Mouse (Mus musculus) megakaryocyte, embryonic 14.5 days (primary cell): ENCODE measurements around the gene Slc39a3. TPM values are rescaled to one million over a fixed set of nuclear protein-coding genes. Genes with fewer than 3 reads are reported as not detected.

Source experiments
- H3K27me3 ChIP-seq: replicated peaks from 2 replicates; pipeline ENCODE3; 2012; ENCODE audit warnings: inconsistent platforms
- H3K36me3 ChIP-seq: replicated peaks from 2 replicates; pipeline ENCODE3; 2012; ENCODE audit warnings: low read length, inconsistent platforms, mixed read lengths
- H3K4me1 ChIP-seq: 2 replicates; pipeline ENCODE4 v1.6.1; 2012; ENCODE audit warnings: inconsistent platforms
- H3K4me3 ChIP-seq: replicated peaks from 2 replicates; pipeline ENCODE3; 2012; ENCODE audit warnings: moderate library complexity, mild to moderate bottlenecking, inconsistent platforms
- H3K9me3 ChIP-seq: 2 replicates; pipeline ENCODE4 v1.6.1; 2012; ENCODE audit warnings: inconsistent platforms
- FLI1 ChIP-seq: IDR thresholded peaks from 2 replicates; pipeline ENCODE4 v1.6.1; 2012; ENCODE audit warnings: low read length, inconsistent platforms, mixed read lengths
- GATA1 ChIP-seq: IDR thresholded peaks from 3 replicates; pipeline ENCODE4 v1.6.1; 2012; ENCODE audit warnings: mixed read lengths, low read length, inconsistent platforms, borderline replicate concordance
- polyA plus RNA-seq: library from polyadenylated mRNA; stranded (reverse); fragments of >175 nt; gene quantifications from 2 replicates; pipeline ENCODE4 v1.2.3, GENCODE M21; 2012; ENCODE audit warnings: low replicate concordance; ENCODE audit not compliant: insufficient read depth

Slc39a3 gene
- polyA plus RNA-seq: 1.9 and 7.5 TPM in 2 replicates

DNA sequence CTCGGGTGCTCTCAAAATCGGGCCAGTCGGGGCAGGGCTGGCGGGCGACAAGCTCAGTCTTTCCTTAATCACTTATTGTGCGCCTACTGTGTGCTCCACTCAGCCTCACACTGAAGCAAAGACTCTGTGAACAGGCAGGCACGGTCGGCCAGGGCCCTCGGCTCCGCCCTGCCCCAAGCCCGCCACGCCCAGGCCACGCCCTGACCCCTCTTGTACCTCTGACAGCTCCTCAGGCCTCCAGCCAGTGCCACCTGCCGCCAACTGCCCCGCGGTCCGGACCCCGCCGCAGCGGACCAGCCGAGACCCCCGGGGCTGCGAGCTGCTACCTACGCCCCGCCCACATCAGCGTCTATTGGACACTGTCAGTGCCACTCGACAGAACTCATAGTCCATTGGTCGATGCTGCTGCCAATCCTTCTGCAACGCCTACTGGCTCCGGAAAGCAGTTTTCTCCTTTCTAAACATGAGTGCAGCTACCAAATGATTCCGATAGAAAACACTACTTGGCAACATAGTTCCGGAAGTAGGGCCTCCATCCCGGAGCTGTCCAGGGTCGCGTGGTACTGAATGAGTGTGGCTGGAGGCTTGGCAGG, at the start of gene Slc39a3:
Gene Slc39a3 (minus strand): TSS at position 439 of the 593 bp plus-strand sequence.
- H3K4me1 ChIP-seq: peaks cover 36% of the 10 kb centered on the region
- no peaks in the 10 kb centered on the region for H3K9me3 ChIP-seq
- peaks cover 20% of the 10 kb centered on the region for H3K36me3 ChIP-seq
- TF ChIP-seq FLI1 (no peak; the same call in 1 of the 2 replicates), GATA1 (no peak)
- peak within 1 kb of the TSS; percentile 98 for H3K4me3 ChIP-seq
- H3K27me3 ChIP-seq: no peaks in the 10 kb centered on the region

DNA sequence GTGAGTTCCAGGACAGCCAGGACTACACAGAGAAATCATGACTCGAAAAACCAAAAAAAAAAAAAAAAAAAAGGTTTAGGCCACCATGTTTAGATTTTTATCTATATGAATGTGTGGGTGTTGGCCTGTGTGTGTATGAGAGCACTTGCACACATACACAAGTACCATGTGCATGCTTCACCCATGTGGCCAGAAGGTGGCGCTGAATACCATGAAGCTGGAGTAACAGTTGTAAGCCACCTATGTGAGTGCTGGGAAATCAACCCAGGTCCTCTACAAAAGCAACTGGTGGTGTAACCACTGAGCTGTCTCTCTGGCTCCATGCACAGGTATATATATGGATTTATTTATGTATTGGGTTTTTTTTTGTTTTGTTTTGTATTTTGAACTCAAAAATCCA, 49.8 kb upstream of the Slc39a3 start:
- H3K9me3 ChIP-seq: peaks cover 13% of the 10 kb centered on the region
- peaks cover 28% of the 10 kb centered on the region for H3K27me3 ChIP-seq
- TF ChIP-seq FLI1 (no peak), GATA1 (no peak)
- H3K36me3 ChIP-seq: peaks cover 14% of the 10 kb centered on the region
- no peak overlapping the region for H3K4me3 ChIP-seq
- peaks cover 5% of the 10 kb centered on the region; the same call in 1 of the 2 replicates for H3K4me1 ChIP-seq

DNA sequence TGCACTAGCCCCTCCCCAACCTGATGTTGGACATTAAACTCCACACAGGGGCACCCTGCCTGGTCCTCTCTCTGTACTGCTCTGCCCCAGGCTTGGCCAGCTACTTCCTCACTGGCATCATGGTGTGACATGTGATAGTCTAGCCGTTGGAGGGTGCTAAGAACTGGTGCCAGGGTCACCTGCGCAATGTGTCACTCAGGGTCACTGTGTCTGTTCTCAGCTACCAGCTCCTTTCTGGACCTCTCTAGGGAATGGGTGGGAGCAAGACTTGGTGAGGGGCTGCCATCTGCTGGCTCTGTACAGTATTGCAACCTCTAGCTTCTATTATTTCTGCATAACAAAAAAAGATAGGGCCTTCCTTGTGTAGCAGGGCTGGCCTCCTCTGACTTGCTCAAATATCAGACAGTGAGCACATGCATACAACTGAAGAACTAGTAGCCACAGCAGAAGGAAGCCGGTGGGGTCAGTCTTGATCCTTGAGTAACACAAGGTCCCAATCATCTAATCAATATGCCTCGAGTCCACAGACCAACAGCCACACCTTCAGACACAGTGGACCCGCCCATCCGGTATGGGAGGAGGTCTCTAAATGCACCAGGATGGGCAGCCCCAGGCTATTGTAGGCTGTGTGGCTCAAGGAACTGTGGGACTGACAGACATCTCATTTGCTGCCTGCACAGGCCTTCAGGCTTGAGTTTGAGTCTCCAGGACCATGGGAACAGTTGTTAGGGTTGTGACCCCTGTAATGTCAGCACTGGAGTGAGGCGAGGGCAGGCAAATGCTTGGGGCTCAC, 45.1 kb upstream of the Slc39a3 start:
- Histone ChIP-seq H3K27me3 (peaks cover 4% of the 10 kb centered on the region), H3K4me3 (no peak overlapping the region), H3K36me3 (peaks cover 60% of the 10 kb centered on the region), H3K9me3 (peaks cover 4% of the 10 kb centered on the region), H3K4me1 (peaks cover 7% of the 10 kb centered on the region; the same call in 1 of the 2 replicates)
- no peak for TF ChIP-seq GATA1
- no peak for TF ChIP-seq FLI1

DNA sequence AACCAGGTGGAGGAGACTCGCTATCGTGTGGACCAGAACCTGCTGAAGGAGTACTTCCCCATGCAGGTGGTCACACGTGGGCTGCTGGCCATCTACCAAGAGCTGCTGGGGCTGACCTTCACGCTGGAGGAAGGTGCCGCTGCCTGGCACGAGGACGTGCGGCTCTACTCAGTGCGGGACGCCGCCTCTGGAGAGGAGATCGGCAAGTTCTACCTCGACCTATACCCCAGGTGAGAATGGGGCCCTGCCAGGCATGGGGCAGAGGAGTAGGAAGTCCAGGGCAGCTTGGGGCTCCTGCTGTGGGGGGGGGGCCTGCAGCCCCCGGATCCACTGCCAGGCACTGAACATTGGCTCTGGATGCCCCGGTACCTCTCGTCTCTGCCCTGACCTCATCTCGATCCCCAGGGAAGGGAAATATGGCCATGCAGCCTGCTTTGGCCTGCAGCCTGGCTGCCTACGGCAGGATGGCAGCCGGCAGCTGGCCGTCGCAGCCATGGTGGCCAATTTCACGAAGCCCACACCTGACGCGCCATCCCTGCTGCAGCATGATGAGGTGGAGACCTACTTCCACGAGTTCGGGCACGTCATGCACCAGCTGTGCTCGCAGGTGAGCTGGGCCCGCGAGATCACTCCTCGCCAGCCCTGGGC, 42.9 kb upstream of the Slc39a3 start:
- TF ChIP-seq GATA1 (no peak), FLI1 (no peak)
- Histone ChIP-seq H3K4me3 (no peak overlapping the region), H3K9me3 (no peaks in the 10 kb centered on the region), H3K27me3 (no peaks in the 10 kb centered on the region), H3K4me1 (peaks cover 16% of the 10 kb centered on the region), H3K36me3 (peaks cover 83% of the 10 kb centered on the region)

DNA sequence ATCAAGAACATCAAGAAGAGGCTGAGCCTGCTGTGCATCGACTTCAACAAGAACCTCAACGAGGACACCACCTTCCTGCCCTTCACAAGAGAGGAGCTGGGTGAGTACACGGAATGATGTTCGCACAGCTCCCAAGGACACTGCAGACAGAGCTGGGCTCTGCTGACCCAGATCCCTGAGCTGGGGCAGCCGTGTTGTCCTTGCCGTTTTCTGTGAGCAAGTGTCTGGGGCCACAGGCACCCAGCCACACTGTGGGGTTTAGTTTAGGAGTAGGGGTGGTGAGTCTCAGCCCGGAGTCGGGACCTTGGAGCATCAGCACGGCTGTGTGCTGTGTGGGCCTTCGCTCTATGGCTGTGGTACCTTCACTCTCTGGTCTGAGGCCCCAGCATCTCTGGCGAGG, 40.7 kb upstream of the Slc39a3 start:
- H3K4me1 ChIP-seq: peaks cover 31% of the 10 kb centered on the region
- no peaks in the 10 kb centered on the region for H3K9me3 ChIP-seq
- H3K4me3 ChIP-seq: no peak overlapping the region
- H3K36me3 ChIP-seq: peaks cover 99% of the 10 kb centered on the region
- TF ChIP-seq GATA1 (no peak), FLI1 (no peak)
- H3K27me3 ChIP-seq: no peaks in the 10 kb centered on the region

DNA sequence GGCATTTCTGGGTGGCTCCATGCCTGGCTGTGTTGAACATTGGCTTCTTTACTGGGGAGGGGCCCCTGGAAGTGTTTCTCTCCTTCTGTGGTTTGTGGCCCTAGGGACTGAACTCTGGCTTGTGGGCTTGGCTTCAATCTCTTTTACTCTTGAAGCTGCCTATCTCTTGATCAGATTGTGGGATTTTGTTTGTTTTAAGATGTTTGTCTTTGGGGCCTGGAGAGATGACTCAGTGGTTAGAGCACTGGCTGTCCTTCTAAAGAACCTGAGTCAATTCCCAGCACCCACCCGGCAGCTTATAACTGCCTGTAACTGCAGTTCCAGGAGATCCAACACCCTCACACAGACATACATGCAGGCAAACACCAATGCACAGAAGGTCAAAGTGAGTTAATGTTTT, 39.1 kb upstream of the Slc39a3 start:
- H3K27me3 ChIP-seq: no peaks in the 10 kb centered on the region
- TF ChIP-seq GATA1: no peak
- no peak for TF ChIP-seq FLI1
- no peaks in the 10 kb centered on the region for H3K9me3 ChIP-seq
- H3K36me3 ChIP-seq: peaks cover 98% of the 10 kb centered on the region
- H3K4me3 ChIP-seq: no peak overlapping the region
- peaks cover 36% of the 10 kb centered on the region for H3K4me1 ChIP-seq

DNA sequence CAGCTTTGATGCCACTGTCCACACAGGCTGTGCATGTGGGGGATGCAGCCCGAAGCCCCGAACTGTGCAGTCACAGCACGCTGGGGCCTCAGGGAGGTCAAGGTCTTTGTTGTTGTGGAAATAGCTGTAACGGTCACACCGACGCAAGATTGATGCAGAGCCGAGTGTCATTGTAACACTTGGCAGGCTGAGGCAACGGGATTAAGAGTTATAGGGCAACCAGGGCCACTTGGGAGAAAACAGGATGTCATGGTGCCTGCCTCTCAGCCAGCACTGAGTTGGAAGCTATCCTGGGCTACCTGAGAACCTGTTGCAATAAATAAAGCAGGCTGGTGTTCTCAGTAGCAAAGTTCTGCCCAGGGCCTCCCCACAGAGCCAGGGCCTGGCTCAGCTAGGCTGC, 38.5 kb upstream of the Slc39a3 start:
- no peak overlapping the region for H3K4me3 ChIP-seq
- H3K36me3 ChIP-seq: peaks cover 92% of the 10 kb centered on the region
- TF ChIP-seq FLI1: no peak
- TF ChIP-seq GATA1: no peak
- peaks cover 42% of the 10 kb centered on the region for H3K4me1 ChIP-seq
- H3K9me3 ChIP-seq: no peaks in the 10 kb centered on the region
- H3K27me3 ChIP-seq: no peaks in the 10 kb centered on the region

DNA sequence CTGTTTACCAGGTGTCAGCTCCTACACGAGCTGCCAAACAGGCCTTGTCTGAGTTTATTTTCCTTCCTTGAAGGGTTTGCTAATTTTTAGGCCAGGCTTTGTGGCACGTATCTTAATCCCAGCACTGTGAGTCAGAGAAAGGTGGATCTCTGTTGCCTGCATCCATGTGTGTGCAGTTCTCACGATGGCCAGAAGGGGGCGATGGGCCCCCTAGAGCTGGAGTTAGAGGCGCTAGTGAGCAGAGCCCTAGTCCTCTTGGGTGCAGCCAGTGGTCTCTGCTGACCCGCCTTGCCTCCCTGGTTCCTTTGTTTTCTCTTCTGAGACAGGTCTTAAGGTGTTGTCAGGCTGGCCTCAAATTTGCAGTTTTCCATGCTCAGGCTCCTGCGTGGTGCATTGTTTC, 36.2 kb upstream of the Slc39a3 start:
- TF ChIP-seq FLI1: no peak
- TF ChIP-seq GATA1: no peak
- no peaks in the 10 kb centered on the region for H3K9me3 ChIP-seq
- H3K4me1 ChIP-seq: peaks cover 64% of the 10 kb centered on the region
- peaks cover 69% of the 10 kb centered on the region for H3K36me3 ChIP-seq
- no peaks in the 10 kb centered on the region for H3K27me3 ChIP-seq
- H3K4me3 ChIP-seq: no peak overlapping the region

DNA sequence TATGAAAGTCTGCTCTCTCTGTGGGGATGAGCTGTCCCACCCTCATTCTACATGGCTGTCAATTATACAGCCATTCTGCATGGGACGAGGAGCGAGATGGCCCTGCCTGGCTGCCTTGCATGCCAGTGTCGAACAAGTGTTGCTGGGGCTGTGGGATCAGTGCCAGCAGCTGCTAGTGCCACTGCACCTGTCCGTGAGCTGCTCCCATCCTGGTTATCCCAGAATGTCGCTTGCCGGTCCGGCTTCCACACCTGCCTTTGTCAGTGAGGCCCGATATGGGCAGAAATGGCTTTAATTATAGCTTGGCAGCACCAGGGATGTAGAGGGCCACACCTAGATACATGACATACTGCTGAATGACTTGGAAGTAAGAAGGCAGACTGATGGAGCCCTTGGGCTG, 35.1 kb upstream of the Slc39a3 start:
- Histone ChIP-seq H3K4me3 (peak overlapping the region; percentile 24), H3K4me1 (peaks cover 69% of the 10 kb centered on the region), H3K27me3 (no peaks in the 10 kb centered on the region), H3K9me3 (no peaks in the 10 kb centered on the region), H3K36me3 (peaks cover 57% of the 10 kb centered on the region)
- TF ChIP-seq GATA1: no peak
- TF ChIP-seq FLI1: no peak

DNA sequence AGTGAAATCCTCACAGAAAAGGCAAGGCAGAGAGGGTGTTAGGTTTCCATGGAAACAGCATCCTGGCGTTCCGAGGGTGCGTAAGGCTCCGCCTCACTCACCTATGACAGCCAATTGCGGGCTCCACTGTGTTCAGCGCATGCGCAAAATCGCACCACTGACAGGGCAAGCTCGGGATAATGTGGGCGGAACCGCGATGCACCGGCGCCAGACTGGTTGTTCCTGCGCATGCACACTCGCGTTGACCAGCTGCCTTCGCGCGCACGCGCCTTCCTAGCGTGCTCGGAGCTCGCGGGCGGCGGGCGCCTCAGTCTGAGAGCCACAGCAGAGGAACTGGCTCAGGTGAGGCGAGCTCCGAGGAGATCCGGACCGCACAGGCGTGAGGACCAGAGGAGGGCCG, 32.6 kb upstream of the Slc39a3 start, which contains the start of gene Thop1:
Gene Thop1 (plus strand): TSS at position 200 of the 400 bp plus-strand sequence.
- Histone ChIP-seq H3K27me3 (no peaks in the 10 kb centered on the region), H3K4me3 (peak within 1 kb of the TSS; percentile 95), H3K36me3 (peaks cover 33% of the 10 kb centered on the region), H3K4me1 (peaks cover 59% of the 10 kb centered on the region), H3K9me3 (no peaks in the 10 kb centered on the region)
- TF ChIP-seq GATA1: no peak
- TF ChIP-seq FLI1: no peak
